Mouse (Mus musculus) gastrocnemius, adult 2 months (tissue): ENCODE measurements around the gene Ift46. TPM values are rescaled to one million over a fixed set of nuclear protein-coding genes. Genes with fewer than 3 reads are reported as not detected.
"Not testable (repeated sequence)": the region's sequence is repeated elsewhere in the genome, so short reads cannot be mapped to it uniquely, and the experiment has no call there.

ENCODE experiments used
- DNase-seq: peaks from one replicate; pipeline ENCODE4 v3.0.0; 2022
- H3K27ac ChIP-seq: fragments of 200-600 bp; 2 replicates; pipeline ENCODE4 v1.8.1; 2022; ENCODE audit warnings: mild to moderate bottlenecking
- H3K4me3 ChIP-seq: fragments of 200-600 bp; 2 replicates; pipeline ENCODE4 v1.8.1; 2022; ENCODE audit warnings: mild to moderate bottlenecking, moderate library complexity
- CTCF ChIP-seq: fragments of 200-600 bp; IDR thresholded peaks from 2 replicates; pipeline ENCODE4 v1.8.1; 2022; ENCODE audit warnings: antibody characterized with exemption, mild to moderate bottlenecking, moderate library complexity
- intact Hi-C: fragments of 180-260 bp; cut with DNase I; formaldehyde crosslinking; loops from one replicate; pipeline ENCODE4 v1.15.1; 2025
- total RNA-seq, 2 experiments: library from RNA; stranded (reverse); gene quantifications; 2 replicates each; pipeline ENCODE4 v1.2.3; 2021

Gene Ift46
- total RNA-seq, 2 experiments from 2014 or later = 27.4 to 28.4 TPM

- TF ChIP-seq CTCF = no peak
- no peak for DNase-seq
- H3K27ac ChIP-seq = no peak overlapping the region
- intact Hi-C loops = loop anchor here (5.0 kb wide), 1 partner anchor 88 kb away; no protein-coding TSS in a partner anchor
- H3K4me3 ChIP-seq = no peak overlapping the region
Measured at GRCm38 (mm10) chr9:44745371-44745770, 22.3 kb upstream of the Ift46 start.

GRCm38 (mm10) chr9:44746666-44747065 is 21.0 kb upstream of the Ift46 start:
- no peak overlapping the region for H3K4me3 ChIP-seq
- no peak overlapping the region for H3K27ac ChIP-seq
- intact Hi-C loops = loop anchor here (5.0 kb wide), 1 partner anchor 89 kb away; no protein-coding TSS in a partner anchor

GRCm38 (mm10) chr9:44747341-44747740 is 20.4 kb upstream of the Ift46 start:
- TF ChIP-seq CTCF = no peak
- no peak overlapping the region for H3K4me3 ChIP-seq
- DNase-seq = no peak
- intact Hi-C loops = loop anchor here (5.0 kb wide), 1 partner anchor 90 kb away; no protein-coding TSS in a partner anchor
- H3K27ac ChIP-seq = no peak overlapping the region

More at GRCm38 (mm10) chr9:44746666-44747065, 21.0 kb upstream of the Ift46 start:
- TF ChIP-seq CTCF = no peak
- no peak for DNase-seq

GRCm38 (mm10) chr9:44748473-44748872 is 19.2 kb upstream of the Ift46 start:
- no peak overlapping the region for H3K27ac ChIP-seq
- no peak overlapping the region for H3K4me3 ChIP-seq
- intact Hi-C loops = loop anchor here (5.0 kb wide), 1 partner anchor 91 kb away; no protein-coding TSS in a partner anchor
- peak; percentile 22 for DNase-seq
- TF ChIP-seq CTCF = peak; percentile 64

GRCm38 (mm10) chr9:44760873-44761272 is 6.8 kb upstream of the Ift46 start:
- H3K4me3 ChIP-seq = no peak overlapping the region
- DNase-seq = no peak
- intact Hi-C loops = no loop called here
- TF ChIP-seq CTCF = no peak
- no peak overlapping the region for H3K27ac ChIP-seq

GRCm38 (mm10) chr9:44768029-44768394 is 304 bp downstream of the Ift46 start:
- peak overlapping the region; percentile 92 for H3K4me3 ChIP-seq
- intact Hi-C loops, DNase-seq: not testable (repeated sequence)
- 0 out of 2 replicates have a peak, but pooled peaks have one; percentile 7 for TF ChIP-seq CTCF
- peak overlapping the region; percentile 99 for H3K27ac ChIP-seq

GRCm38 (mm10) chr9:44771376-44771775 is 3.7 kb downstream of the Ift46 start:
- intact Hi-C loops = no loop called here
- DNase-seq = no peak
- 0 out of 2 replicates have a peak, but pooled peaks have one; percentile 6 for TF ChIP-seq CTCF
- H3K27ac ChIP-seq = no peak overlapping the region
- no peak overlapping the region for H3K4me3 ChIP-seq

- intact Hi-C loops = no loop called here
- TF ChIP-seq CTCF = no peak
- no peak for DNase-seq
- H3K4me3 ChIP-seq = no peak overlapping the region
- peak overlapping the region; percentile 91 for H3K27ac ChIP-seq
Measured at GRCm38 (mm10) chr9:44772392-44772749, 4.7 kb downstream of the Ift46 start.

GRCm38 (mm10) chr9:44772750-44773651 is 5.3 kb downstream of the Ift46 start:
- Histone ChIP-seq H3K4me3 (peak overlapping the region; percentile 98), H3K27ac (peak overlapping the region; percentile 91)
- TF ChIP-seq CTCF = peak; percentile 90
- peak; percentile 96 for DNase-seq
- intact Hi-C loops = no loop called here

GRCm38 (mm10) chr9:44792842-44793241 is 25.1 kb downstream of the Ift46 start:
- DNase-seq = no peak
- TF ChIP-seq CTCF = no peak
- intact Hi-C loops = no loop called here
- H3K27ac ChIP-seq = no peak overlapping the region
- no peak overlapping the region for H3K4me3 ChIP-seq

- H3K27ac ChIP-seq = peak overlapping the region; percentile 79
- intact Hi-C loops = no loop called here
- TF ChIP-seq CTCF = no peak
- peak; percentile 78 for DNase-seq
- H3K4me3 ChIP-seq = peak overlapping the region; percentile 82
Measured at GRCm38 (mm10) chr9:44798298-44798697, 30.6 kb downstream of the Ift46 start.

GRCm38 (mm10) chr9:44799102-44799957 is 31.6 kb downstream of the Ift46 start, which contains the start of gene Tmem25:
TSS of gene Tmem25 (minus strand) at chr9:44799307.
- no peak for TF ChIP-seq CTCF
- Histone ChIP-seq H3K4me3 (peak within 1 kb of the TSS; percentile 82), H3K27ac (peak within 1 kb of the TSS; percentile 79)
- intact Hi-C loops = no loop called here
- DNase-seq = peak; percentile 94
